Mouse (Mus musculus) layer of hippocampus, adult 8-10 months (tissue): Measurements from ENCODE around the gene Msantd2. TPM values are rescaled to one million over a fixed set of nuclear protein-coding genes. Genes with fewer than 3 reads are reported as not detected.

Experiments
- DNase-seq, 2 experiments: peaks; one replicate each; pipeline ENCODE4 v3.0.0; 2022; ENCODE audit warnings: low spot score in 2 of 2
- total RNA-seq, 4 experiments: library from RNA; stranded (reverse); gene quantifications; 2 replicates each; pipeline ENCODE4 v1.2.4; 2022

The Msantd2 gene
- total RNA-seq, 4 experiments from 2014 or later, result 20.2 to 25.7 (median 23.6) TPM

- DNase-seq, result no peak
These were observed 79.6 kb downstream of the Msantd2 start for GRCm38 (mm10) chr9:37568605-37569214.

GRCm38 (mm10) chr9:37569231-37569835 is 80.2 kb downstream of the Msantd2 start:
- DNase-seq, result no peak

GRCm38 (mm10) chr9:37572204-37572876 is 83.2 kb downstream of the Msantd2 start:
- DNase-seq, result no peak

Other genes with a start within 250 kb of the Msantd2 start
- gene Slc37a2, start 233.6 kb upstream of the Msantd2 start, total RNA-seq, result 1 to 10 TPM; 1.1 to 8.8 (median 5.2) TPM
- gene Ccdc15, start 140.9 kb upstream of the Msantd2 start, total RNA-seq, result 1 to 10 TPM; 2.3 to 3.4 (median 2.4) TPM
- 10 to 100 TPM; 56.5 to 69.3 (median 64.2) TPM for gene Hepacam, start 122.0 kb upstream of the Msantd2 start, total RNA-seq
- 1 to 10 TPM; 5.4 to 9.2 (median 6.5) TPM for gene Robo4, start 87.4 kb upstream of the Msantd2 start, total RNA-seq
- gene Robo3, start 56.1 kb upstream of the Msantd2 start, total RNA-seq, result 10 to 100 TPM; 10.3 to 16.0 (median 13.1) TPM
- gene Esam, start 38.8 kb downstream of the Msantd2 start, total RNA-seq, result 10 to 100 TPM; 14.7 to 24.6 (median 18.6) TPM
- gene Vsig2, start 49.9 kb downstream of the Msantd2 start, total RNA-seq, result 1 to 10 TPM; 3.5 to 5.7 (median 4.2) TPM
- 1,000 to 10,000 TPM; 1,107 to 1,307 (median 1,240) TPM for gene Nrgn, start 63.6 kb downstream of the Msantd2 start, total RNA-seq
- gene Siae, start 66.4 kb downstream of the Msantd2 start, total RNA-seq, result 10 to 100 TPM; 10.0 to 15.7 (median 13.4) TPM
- 1 to 10 TPM; 1.5 to 4.0 (median 2.1) TPM for gene Spa17, start 124.4 kb downstream of the Msantd2 start, total RNA-seq
- gene Tbrg1, start 168.0 kb downstream of the Msantd2 start, total RNA-seq, result 10 to 100 TPM; 43.5 to 49.1 (median 47.5) TPM
- gene Panx3, start 179.9 kb downstream of the Msantd2 start, total RNA-seq, result not detected
- gene Olfr160, start 226.9 kb downstream of the Msantd2 start, total RNA-seq, result not detected